Mouse (Mus musculus) E14TG2a.4 (cell line): ENCODE results near the gene Pnma1.

Experiments
- CTCF ChIP-seq: conservative IDR thresholded peaks from 2 replicates; pipeline ENCODE4 v1.5.1; 2014; ENCODE audit warnings: low read length
- NANOG ChIP-seq: IDR thresholded peaks from 2 replicates; pipeline ENCODE4 v1.6.1; 2014; ENCODE audit warnings: borderline replicate concordance, low read length, mixed read lengths

- TF ChIP-seq CTCF: no peak
- no peak for TF ChIP-seq NANOG
These were observed 21.4 kb downstream of the Pnma1 start for GRCm38 (mm10) chr12:84126899-84127298.
